Mouse (Mus musculus) large intestine, adult 2 months (tissue): ENCODE results near the gene Ccr1. TPM values are rescaled to one million over a fixed set of nuclear protein-coding genes. Genes with fewer than 3 reads are reported as not detected.
"Not testable (repeated sequence)": the region's sequence is repeated elsewhere in the genome, so short reads cannot be mapped to it uniquely, and the experiment has no call there.

Experiments
- DNase-seq: peaks from one replicate; pipeline ENCODE4 v3.0.0-alpha.2; 2012; ENCODE audit warnings: low read depth, low spot score
- WGBS: fragments of 180-500 bp; shearing (Covaris S2); methylation state at CpG from one replicate; pipeline ENCODE4 v1.1.7; 2018; 5-methylcytosine and 5-hydroxymethylcytosine counted together
- polyA plus RNA-seq: library from polyadenylated mRNA; depleted of rRNA; stranded (reverse); fragments of >200 nt; gene quantifications from 2 replicates; pipeline ENCODE4 v1.2.3, GENCODE M21; 2012; rRNA removed

Ccr1 gene
- polyA plus RNA-seq, 1 experiment, result 4.4 TPM

- 86% methylated on average over 4 of the region's 4 CpGs for WGBS
- no peak for DNase-seq
Measured at GRCm38 (mm10) chr9:123929936-123930335, 38.6 kb downstream of the Ccr1 start.

- WGBS, result 12% methylated on average over 8 of the region's 8 CpGs
- DNase-seq, result no peak
Measured at GRCm38 (mm10) chr9:123928759-123929246, 39.7 kb downstream of the Ccr1 start.

- WGBS, result 24% methylated on average over 12 of the region's 12 CpGs
- DNase-seq, result no peak
Measured at GRCm38 (mm10) chr9:123928118-123928758, 40.3 kb downstream of the Ccr1 start.

DNA sequence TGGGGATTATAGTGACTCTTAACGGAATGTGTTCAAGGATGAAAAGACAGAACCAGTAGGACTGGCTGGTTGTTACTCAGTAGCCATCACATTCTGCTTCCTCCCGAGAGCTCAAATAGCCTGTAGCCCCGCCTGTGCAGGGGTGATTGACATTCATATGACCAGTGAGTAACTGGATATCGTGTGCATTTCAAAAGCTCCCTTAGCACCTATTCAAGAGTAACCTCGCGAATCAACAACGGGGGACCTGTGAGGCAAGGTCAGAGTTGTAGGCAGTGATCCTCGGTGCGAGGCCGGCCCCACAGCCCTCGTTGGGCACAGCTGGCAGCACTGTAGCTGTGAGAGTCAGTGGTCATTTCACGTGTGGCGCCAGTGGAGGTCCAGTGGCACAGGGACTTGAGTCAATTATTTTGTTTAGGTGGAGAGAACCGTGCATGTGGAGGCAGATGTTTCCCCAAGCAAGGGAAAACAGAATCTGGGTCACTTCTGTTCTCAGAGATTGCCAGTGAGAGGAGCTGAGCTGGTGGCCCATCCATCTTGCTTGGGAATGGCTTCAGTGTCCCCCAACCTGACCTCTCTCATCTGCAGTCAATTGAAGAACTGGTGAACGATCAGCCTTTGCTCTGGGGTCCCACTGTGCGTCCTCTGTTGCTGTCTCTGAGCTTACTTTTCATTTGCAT, 41.1 kb downstream of the Ccr1 start:
- DNase-seq, result no peak
- 41% methylated on average over 16 of the region's 16 CpGs for WGBS

- WGBS, result 3% methylated on average over 5 of the region's 5 CpGs
- DNase-seq, result peak; percentile 98
Measured at GRCm38 (mm10) chr9:123926041-123926440, 42.5 kb downstream of the Ccr1 start.

GRCm38 (mm10) chr9:123925101-123925946, 43.2 kb downstream of the Ccr1 start:
- no peak for DNase-seq
- WGBS, result 5% methylated on average over 44 of the region's 44 CpGs

- under 1% methylated on average over 35 of the region's 49 CpGs for WGBS
- DNase-seq, result no peak
Measured at GRCm38 (mm10) chr9:123924589-123925066, 43.9 kb downstream of the Ccr1 start.

DNA sequence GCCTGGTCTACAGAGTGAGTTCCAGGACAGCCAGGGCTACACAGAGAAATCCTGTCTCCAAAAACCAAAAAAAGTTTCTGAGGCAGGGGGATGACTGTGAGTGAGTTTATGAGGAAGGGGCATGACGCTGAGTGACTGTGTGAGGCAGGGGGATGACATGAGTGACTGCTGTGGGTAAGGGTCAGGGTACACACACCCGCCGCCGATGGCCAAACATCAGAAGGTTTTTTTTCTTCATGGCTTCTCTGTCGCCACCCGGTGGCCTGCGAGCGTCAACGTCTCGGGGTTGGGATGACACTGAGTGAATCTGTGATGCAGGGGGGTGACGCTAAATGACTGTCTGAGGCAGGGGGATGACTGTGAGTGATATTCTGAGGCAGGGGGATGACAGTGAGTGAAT, 44.5 kb downstream of the Ccr1 start:
- under 1% methylated on average over 11 of the region's 11 CpGs for WGBS
- DNase-seq, result not testable (repeated sequence)

GRCm38 (mm10) chr9:123923146-123923991, 45.1 kb downstream of the Ccr1 start:
- no peak for DNase-seq
- WGBS, result under 1% methylated on average over 53 of the region's 53 CpGs

Other genes with a start within 250 kb of the Ccr1 start
- gene Cxcr6, start 162.2 kb downstream of the Ccr1 start, polyA plus RNA-seq, result 3.6 and 3.8 TPM in 2 replicates
- gene Fyco1, start 116.8 kb downstream of the Ccr1 start, polyA plus RNA-seq, result 3.4 and 6.3 TPM in 2 replicates
- 0.30 and 0.64 TPM in 2 replicates for gene Xcr1, start 106.7 kb downstream of the Ccr1 start, polyA plus RNA-seq
- 0.25 TPM in 1 of 2 replicates, not detected in the other for gene Ccr1l1, start 9.7 kb upstream of the Ccr1 start, polyA plus RNA-seq
- gene Ccr3, start 53.3 kb upstream of the Ccr1 start, polyA plus RNA-seq, result 0.11 and 0.19 TPM in 2 replicates
- gene Ccr2, start 133.3 kb upstream of the Ccr1 start, polyA plus RNA-seq, result 1.0 and 2.2 TPM in 2 replicates
- gene Ccr5, start 152.9 kb upstream of the Ccr1 start, polyA plus RNA-seq, result 1.7 and 4.5 TPM in 2 replicates